Mouse (Mus musculus) embryo, embryonic 10 days (tissue): ENCODE measurements at regions not wholly inside any gene's neighbourhood (a gene's known extent, or its start where the extent isn't known, plus 50 kb on each side); places are given as distances from the start of the nearest gene placed in this dataset.
A peak's percentile ranks its signal among the peaks of the same experiment; 100 is the strongest.

Source experiments
- DNase-seq: peaks from one replicate; pipeline ENCODE4 v3.0.0-alpha.2; 2015; ENCODE audit warnings: low spot score

DNA sequence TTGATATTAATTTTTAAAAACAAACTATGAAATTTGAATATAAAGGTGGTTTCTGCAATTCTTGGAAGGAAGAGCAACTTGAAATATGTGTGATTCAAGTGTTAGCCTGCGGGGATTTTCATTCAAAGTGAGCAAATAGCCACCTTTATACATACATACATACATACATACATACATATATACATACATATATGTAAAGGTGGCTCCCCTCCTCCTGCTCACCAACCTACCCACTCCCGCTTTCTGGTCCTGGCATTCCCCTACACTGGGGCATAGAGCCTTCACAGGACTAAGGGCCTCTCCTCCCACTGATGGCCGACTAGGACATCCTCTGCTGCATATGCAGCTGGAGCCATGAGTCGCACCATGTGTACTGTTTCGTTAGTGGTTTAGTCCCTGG is 221.3 kb upstream of the Pde3a start:
- no peak for DNase-seq

DNA sequence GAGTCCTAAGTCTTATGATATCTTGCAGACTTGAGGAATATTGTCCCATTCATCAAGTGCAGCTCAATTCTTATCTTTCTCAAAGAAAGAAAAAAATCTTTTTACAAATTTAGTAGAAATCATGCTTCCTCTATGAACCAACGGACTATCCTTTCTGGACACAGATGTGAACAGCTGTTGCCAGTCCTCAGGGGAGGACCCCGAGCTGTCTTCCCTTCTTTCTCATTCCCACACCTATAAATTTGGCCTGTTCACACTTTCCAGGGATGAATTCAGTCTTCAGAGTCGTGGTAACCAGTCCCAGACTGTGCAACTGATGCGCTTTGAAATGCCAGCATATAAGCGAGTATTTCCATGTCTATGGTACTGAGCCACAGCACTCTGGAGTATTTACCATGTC is 214.2 kb upstream of the Pde3a start:
- DNase-seq: no peak

DNA sequence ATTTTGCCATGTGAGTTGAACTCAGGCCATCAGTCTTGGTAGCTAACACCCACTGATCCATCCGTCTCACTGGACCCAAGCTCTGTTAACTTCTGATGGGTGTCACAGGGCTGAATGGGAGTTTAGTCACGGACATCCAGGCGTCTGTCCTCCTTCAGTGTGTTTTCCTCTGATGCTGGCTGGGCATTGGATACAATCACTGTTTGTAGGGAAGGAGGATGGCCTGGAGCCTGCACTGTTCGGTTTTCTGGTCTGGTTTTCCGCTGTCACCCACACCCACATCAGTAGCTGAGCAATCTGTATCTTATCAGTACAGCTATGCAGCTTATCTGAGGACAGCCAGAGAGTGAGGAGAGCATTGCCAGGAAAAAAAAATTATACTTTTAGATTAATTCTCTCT is 207.7 kb upstream of the Pde3a start:
- DNase-seq: no peak

DNA sequence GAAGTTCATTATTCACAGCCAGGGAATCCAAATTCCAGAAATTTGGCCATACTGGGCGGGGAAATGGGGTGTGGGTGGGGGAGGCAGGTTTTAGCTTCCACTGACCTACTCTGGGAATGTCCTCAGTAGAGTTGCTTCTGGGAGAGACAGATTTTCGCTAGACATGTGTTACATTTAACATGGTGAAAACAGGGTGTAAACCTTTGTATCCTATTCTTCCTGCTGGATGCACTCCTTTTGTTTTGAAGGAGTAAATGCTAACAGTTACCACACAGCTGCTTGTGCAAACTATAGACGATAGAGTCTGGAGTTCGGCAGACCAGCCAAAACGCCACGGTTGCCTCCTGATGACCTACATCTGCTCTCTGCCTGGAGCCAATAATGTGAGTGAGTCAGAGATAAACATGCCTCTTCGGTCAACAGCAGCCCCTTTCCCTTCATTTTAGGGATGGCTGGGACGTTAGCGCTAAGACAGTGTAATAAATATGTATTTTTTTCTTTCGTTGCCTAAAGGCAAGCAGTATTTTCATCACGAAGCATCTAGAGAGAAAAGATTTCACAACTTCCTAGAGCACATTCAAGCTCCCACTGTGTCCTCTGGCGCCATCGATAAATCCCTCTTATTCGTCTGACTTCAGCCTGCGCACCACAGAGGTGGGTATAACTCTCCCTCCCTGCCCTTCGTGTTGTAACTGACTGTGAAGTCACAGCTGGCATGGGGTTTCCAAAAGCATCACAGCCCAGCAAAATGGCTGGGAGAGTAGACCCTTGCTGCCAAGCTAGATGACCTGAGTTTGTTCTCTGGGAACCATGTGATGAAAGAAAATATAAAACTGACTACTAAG is 207.1 kb upstream of the Pde3a start:
- DNase-seq: peak; percentile 18

DNA sequence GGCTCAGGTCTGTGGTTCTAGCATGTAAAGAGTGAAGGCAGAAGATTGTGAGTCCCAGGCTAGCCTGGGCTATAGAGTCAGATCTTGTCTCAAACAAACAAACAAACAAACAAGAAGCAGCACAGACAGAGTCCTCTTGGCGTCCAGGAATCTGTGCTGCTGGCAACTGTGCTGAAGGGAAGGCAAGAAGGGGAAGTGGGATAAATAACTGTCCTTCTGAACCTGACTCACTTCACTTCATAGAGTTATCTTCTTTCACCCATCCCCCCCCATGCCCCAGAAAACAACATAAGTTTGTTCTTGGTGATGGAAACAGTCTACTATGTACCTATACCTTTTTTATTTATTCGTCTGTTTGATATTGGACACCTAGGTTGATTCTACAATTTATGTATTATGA is 200.8 kb upstream of the Pde3a start:
- no peak for DNase-seq

DNA sequence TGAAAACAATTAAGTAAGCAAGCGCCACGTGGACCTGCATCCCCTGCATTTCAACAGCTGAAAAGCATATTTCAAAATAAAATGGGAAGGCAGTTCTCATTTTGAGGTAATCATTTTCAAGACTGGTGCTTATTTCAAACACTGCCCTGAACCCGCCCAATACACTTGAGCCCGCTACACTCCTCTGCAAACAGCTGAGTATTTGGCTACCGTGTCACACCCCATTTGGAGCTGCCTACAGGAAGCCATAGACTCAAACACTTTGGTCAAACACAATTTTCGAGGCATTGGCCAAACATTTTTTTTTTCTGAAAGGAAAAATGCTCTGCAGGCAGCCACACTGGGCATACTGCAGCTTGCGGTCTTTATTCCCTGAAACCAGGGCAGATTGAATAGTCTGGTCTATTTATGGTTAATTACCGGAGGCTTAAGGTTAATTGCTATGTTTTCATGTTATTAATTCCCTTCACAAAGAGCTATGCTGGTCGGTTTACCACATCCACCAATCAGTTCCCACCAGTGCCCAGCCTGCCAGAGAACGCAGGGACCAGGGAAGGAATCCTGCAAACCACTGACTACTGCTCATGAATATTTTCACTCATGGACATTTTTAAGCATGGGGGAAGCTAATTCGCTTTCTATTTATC is 198.9 kb upstream of the Pde3a start:
- no peak for DNase-seq

DNA sequence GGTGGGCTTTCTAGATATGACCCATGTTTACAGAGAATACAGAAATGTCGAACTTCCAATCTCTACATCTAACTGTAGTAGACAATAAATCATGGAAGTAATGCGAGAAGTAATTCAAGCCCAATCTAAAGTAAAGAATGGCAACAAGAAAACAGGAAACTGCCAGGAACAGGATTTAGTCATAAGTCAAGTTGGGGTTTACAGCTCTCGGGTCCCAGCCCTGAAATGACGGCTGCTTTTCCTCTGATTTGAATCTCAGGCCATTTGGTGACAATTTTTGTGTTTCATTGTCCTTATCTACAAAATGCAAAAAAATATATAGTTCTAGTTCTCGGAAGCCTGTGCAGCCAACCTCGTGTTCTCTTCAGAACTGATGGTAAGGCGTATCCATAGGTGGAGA is 195.0 kb upstream of the Pde3a start:
- no peak for DNase-seq

DNA sequence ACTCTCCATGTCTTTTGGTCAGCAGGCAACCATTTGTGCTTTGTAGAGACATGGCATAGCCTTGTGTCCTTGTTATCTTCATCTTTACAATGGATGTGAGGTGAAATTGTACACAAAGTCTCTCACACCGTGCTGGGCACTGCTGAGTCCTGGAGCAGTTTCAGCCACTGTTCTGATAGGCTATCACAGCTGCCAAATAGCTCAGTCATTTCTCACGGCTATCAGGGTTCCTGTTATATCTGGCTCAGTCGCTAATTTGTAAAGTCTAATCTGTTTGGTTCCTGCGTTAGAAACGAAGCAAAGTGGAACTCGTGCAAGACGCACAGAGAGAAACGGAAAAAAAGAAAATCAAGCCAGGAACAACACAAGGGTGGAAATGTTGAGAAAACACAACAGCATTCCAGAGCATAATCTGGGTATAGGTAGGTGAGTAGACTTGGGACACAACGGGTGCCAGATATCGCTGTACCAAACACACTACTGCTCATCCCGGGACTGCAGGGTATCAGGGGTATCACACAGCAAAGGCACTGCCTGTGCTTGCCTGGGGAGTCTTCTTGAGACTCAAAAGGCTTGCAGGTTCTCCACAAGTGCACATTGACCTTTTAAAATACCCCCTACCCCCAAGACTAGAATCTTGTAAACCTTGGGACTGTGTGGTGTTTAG is 189.7 kb upstream of the Pde3a start:
- DNase-seq: no peak

DNA sequence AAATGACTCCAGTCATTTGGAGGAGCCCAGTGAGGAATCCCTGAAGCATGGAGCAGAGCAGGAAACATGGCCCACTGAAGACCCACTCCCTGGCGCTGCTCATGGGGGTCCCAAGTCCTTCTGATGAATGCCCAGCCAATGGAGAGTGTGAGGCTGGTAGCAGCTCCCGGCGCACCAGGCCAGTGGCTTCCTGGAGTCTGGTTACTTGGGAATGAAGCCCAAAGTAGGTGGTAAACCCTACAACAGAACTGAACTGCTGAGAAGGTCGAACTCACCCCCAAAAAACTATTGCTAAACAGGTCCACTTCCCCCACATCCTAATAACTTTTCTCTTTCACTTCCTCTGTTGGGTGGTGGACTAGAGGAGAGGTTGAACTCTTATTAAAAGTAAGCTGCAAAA is 183.3 kb upstream of the Pde3a start:
- DNase-seq: no peak

DNA sequence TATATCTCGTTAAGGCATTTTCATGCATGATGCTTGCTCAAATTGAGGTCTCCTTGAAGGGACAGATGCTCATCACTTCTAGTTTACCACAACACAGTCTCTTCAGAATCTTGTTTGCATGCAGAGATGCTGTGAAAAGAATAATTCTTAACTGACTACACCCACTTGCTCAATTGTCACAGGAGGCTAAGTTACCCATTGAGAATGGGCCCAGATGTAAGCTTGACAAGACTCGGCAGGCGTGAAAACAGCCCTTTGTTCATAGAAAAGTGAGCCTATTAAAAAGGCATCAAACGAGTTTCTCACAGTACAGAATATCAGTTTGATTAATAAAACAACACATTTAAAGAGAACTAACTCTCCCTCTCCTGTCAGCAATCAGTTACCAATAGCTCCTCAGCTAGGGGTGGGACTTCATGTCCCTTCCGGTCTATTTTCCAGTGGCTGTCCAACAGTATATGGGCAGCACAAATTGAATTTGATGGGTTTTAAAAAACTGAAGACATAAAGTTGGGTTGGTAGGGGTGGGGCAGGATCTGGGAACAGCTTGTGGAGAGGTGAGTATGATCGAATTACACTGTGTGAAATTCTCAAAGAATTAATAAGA is 180.1 kb upstream of the Pde3a start:
- DNase-seq: no peak

DNA sequence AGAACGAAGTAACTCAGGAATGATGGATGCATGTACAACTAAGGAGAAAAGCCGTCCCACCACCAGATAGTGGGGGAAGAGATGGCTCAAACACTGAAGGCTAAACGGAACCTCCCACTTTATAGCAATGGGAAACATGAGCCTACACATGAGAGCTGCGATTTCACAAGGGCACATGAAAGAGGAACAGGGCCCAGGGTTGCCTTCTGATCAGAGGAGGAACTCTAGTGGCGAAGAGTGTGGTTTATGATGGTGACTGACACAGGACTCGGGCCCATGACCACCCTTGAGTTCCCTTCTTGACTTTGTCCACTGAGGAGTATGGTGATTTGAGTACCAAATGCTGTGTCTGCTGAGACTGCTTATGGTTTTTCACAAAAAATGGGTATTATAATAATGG is 179.2 kb upstream of the Pde3a start:
- no peak for DNase-seq

DNA sequence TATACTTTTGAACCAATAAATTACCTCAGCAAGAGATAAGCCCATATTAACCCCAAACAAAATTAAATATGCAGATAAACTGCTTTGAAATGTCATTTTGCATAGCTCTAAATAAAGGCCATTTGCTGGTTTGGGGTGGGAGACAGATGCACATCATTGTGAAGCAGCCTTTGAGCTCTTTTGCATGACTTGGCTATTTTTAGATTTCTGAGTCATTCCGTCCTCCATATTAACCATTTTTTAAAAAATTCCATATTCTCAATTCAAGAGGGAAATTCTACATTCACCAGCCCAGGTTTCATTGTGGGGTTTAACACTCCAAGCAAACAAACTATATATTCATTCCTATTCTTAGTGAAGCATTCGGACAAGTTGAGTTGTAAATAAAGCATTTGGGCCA is 177.6 kb upstream of the Pde3a start:
- DNase-seq: no peak

DNA sequence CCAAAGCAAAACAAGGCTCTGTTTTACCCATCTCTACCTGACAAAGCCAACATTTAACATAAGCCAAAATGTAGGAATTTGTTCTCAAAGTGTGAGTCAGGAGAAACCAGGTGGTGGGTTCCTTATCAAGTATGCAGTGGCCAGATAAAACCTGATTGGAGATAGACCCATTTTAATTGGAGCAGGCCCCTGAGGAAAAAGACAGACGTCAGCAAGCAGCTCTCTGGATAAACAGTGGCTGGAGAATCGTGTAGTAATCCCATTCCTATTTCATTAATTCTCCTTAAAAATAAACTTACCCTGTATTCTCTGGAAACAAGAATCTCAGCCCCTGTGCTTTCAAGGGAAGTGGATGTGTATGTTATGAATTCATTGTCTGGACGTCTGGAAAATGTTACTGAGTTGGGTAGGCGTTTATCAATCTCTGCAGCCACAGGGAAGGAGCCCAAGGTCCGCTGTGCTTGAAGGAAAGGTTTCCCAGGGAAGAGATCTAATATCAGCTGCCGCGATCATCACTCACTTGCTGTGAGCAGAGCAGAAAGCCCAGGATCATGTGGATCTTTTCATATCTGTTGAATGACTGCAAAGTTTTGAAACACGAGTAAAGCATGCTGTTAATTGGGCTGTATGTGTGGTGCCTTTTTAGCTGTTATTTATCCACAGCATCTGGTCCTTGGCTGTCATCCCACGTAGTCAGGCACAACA is 157.8 kb upstream of the Pde3a start:
- DNase-seq: no peak

DNA sequence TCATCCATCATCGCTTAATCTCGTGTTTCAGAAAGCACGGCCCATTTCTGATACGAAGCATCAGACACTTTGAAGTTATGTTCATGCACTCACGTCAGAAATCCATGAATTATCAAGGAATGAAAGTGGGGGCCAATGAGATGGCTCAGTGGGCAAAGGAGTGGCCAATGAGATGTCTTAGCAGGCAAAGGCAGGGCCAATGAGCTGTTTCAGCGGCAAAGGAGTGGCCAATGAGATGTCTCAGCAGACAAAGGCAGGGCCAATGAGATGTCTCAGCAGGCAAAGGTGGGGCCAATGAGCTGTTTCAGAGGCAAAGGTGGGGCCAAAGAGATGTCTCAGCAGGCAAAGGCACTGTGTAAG is 157.3 kb upstream of the Pde3a start:
- no peak for DNase-seq

DNA sequence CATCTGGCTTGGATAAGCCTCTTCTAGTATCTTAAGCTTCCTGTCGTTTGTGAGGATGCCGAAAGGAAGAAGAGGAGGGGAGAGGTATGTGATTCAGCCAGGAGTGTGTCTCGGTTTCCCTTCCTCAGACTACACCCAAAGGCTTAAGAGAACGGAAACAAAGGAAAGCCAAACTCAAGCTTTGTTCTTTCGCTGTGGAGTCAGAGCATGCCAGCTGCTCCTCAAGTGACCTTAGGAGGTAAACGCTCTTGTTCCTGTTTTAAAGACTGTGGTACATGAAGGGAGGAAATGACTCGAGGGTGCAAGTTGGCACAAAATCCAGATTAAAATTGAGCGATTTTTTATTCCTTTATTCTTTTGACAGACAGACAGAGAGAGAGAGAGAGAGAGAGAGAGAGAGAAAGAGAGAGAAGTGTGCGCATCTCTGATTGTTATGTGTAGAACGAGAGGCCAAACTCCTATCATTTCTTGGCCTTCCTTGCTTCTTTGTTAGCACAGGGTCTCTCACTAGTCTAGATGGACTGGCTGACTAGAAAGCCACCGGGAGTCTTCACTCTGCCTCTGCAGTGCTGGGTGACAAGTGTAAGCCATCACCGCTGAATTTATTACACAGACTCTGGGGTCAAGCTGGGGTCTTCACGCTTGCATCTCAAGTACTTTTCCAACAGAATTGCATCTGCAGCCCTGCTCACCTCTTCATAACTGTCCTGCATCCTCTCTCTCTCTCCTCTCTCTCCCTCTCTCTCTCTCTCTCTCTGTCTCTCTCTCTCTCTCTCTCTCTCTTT is 151.5 kb upstream of the Pde3a start:
- DNase-seq: peak; percentile 38

DNA sequence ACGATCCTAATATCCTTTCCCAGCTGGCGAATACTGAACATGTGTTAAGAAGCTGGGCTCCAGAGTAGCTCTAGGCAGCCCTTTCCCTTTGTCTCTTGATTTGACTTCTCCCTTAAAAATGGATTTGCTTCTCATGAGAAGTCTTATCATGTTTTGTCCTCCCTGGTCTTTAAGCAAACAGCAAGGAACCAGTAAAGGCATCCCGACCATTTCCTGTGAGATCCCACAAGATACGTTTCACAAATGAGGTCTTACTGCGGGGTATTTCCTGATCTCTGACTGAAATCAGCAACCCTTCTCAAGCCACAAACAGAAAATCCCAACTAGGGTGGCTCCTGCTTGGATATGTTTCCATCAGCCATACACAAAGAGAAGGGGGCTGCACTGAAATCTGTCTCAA is 130.8 kb upstream of the Pde3a start:
- no peak for DNase-seq

DNA sequence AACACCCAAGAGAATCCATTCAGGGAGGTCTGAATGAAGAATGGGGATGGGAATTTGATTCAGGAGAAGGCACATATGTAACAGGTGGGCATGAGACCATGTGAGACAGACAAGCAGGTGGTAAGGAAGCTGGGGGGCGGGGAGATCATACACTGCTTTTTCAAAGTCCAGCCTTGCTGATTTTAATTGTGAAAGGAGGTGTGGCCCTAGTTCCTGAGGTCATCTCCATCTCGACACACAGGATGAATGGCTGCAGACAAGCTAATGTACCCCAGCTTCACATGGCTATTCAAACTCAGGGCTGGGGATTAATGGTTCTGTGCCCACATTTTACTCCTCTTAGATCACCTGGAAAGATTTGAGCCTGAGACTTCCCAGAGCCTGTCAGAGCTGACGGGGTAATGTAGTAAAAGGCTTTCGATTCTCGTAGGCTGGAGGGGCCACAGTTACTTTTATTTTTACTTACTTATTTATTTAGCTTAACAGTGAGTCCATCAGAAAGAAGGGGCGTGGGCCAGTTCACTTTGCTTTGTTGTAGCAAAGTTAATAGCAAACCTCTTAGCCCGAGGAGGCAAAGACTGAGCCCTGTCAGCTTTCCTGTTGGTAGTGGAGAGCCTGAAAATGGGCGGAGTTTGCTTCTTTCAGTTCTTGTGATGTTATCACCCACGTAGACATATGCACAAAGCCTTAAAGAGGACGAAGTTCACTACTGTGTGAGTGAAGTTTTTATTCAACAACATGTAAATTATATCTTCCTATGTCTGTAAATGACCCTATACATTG is 122.3 kb upstream of the Pde3a start:
- DNase-seq: no peak

DNA sequence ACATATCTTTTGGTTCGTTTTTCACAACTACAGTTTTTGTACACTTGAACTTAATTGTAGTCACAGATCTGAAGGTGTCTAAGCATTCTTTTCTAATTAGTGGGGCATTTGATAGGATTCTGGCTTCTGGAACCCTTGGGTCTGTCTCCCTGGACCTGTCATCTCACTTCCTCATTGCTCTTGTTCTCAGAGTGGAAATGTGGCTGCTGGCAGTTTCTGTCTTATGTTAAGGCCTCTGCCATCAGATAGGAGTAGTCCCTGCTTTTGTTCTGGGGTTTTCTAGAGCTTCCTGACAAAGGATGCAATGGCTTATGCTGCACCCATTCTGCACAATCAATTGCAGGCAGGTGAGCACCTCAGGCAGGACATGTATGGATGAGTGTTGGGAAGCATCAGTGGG is 119.5 kb upstream of the Pde3a start:
- DNase-seq: no peak

DNA sequence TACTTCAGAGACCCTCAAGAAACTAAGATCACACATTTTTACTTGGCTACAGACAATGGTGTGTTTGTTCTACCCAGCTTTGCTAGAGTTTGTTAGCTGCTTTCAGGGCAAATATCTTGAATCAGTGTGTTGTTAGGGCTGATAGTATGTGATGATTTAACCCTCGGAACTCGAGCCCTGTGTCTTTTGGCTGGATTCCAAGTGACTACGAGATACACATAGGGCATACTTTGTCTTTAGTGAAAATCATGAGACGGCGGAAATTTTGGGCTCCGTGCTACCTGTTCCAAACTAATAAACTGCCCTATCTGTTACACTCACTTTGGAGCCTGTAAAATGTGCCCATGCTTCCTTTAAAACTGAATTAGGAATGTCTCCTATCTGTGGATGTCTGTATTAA is 114.9 kb upstream of the Pde3a start:
- no peak for DNase-seq

DNA sequence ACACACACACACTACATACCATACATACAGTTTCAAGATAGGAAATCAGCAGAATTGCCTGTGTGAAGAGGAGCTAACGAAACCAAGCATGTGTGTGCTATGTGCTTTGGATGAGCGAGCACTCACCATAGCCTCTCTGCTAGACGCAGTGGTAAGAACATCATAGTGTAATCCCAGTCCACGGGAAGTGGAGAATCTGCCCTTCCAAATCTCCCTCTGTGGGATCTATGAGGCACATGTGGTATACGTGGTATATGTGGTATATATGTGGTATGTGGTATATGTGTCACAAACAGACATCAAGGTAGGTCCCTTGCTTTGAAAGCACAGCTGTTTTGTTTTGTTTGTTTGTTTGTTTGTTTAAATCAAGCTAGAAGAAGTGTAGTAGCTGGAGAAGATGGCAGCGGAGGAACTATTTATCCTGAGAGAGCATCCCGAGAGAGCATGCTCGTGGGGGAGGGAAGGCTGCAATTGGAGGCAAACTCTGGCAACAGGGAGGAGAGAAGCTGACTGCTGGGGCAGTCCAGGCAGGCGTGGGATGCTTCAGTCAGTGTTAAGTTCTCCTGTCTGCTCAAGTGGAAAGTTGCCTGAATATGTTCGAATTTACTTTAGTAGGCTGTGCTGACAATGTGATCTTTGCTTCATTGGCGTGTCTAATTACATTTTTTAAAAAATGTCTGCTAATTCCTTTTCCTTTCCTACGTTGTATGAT is 112.2 kb upstream of the Pde3a start:
- no peak for DNase-seq
